Mouse (Mus musculus) cerebellum, adult 18-20 months (tissue): ENCODE measurements around the gene Cbx6.
A peak's percentile ranks its signal among the peaks of the same experiment; 100 is the strongest.

ENCODE experiments used
- DNase-seq, 2 experiments: peaks; one replicate each; pipeline ENCODE4 v3.0.0; 2021

The Cbx6 gene

GRCm38 (mm10) chr15:79802304-79802703 is 32.2 kb downstream of the Cbx6 start:
- peak; percentile 81 to 82 for DNase-seq

- peak in 1 of 2 experiments; percentile 22 for DNase-seq
These were observed 32.8 kb downstream of the Cbx6 start for GRCm38 (mm10) chr15:79801646-79802045.

GRCm38 (mm10) chr15:79800701-79801100 is 33.8 kb downstream of the Cbx6 start:
- DNase-seq, result peak; percentile 59 to 63

GRCm38 (mm10) chr15:79798591-79798990 is 35.9 kb downstream of the Cbx6 start:
- DNase-seq, result no peak

GRCm38 (mm10) chr15:79797680-79798079 is 36.8 kb downstream of the Cbx6 start:
- DNase-seq, result peak in 1 of 2 experiments; percentile 51

- DNase-seq, result peak in 1 of 2 experiments; percentile 24
These were observed 37.4 kb downstream of the Cbx6 start for GRCm38 (mm10) chr15:79797096-79797495.

GRCm38 (mm10) chr15:79796256-79796655 is 38.2 kb downstream of the Cbx6 start:
- peak in 1 of 2 experiments; percentile 30 for DNase-seq

- DNase-seq, result peak in 1 of 2 experiments; percentile 3
These were observed 40.3 kb downstream of the Cbx6 start for GRCm38 (mm10) chr15:79794173-79794572.

- DNase-seq, result no peak
These were observed 41.4 kb downstream of the Cbx6 start for GRCm38 (mm10) chr15:79793076-79793475.

GRCm38 (mm10) chr15:79792455-79792854 is 42.0 kb downstream of the Cbx6 start:
- peak; percentile 53 to 56 for DNase-seq

GRCm38 (mm10) chr15:79791502-79791901 is 43.0 kb downstream of the Cbx6 start:
- peak in 1 of 2 experiments; percentile 28 for DNase-seq

GRCm38 (mm10) chr15:79790905-79791304 is 43.6 kb downstream of the Cbx6 start:
- peak; percentile 73 to 75 for DNase-seq

- peak in 1 of 2 experiments; percentile 51 for DNase-seq
These were observed 44.4 kb downstream of the Cbx6 start for GRCm38 (mm10) chr15:79790111-79790510.

- DNase-seq, result no peak
These were observed 46.7 kb downstream of the Cbx6 start for GRCm38 (mm10) chr15:79787815-79788214.

- DNase-seq, result peak in 1 of 2 experiments; percentile 21
These were observed 49.4 kb downstream of the Cbx6 start for GRCm38 (mm10) chr15:79785056-79785455.

GRCm38 (mm10) chr15:79777749-79778148 is 56.7 kb downstream of the Cbx6 start, which contains the start of gene Dnal4:
Gene Dnal4 (minus strand): TSS chr15:79777849.
- no peak for DNase-seq

GRCm38 (mm10) chr15:79775662-79776061 is 58.8 kb downstream of the Cbx6 start:
- DNase-seq, result no peak

- peak; percentile 95 to 99 for DNase-seq
These were observed 60.1 kb downstream of the Cbx6 start for GRCm38 (mm10) chr15:79774117-79775027.
